8 mouse cellular contexts compared by ENCODE assay signal in genomic region chr8:111299821-111300568, GRCm38 (mm10). TPM values are rescaled to one million over a fixed set of nuclear protein-coding genes. Genes with fewer than 3 reads are reported as not detected.
A peak's percentile ranks its signal among the peaks of the same experiment; 100 is the strongest.
DNase-seq lines count a peak whose midpoint lies in the region; ATAC-seq lines count a peak whose summit lies in the region.

TSS of gene Rfwd3 (minus strand) at chr8:111300222.

- H3K36me3 ChIP-seq in hindbrain, embryonic 12.5 days = peaks cover 18% of the 10 kb centered on the region

- peaks cover 14% of the 10 kb centered on the region for H3K4me1 ChIP-seq in hindbrain, embryonic 12.5 days

- peak; percentile 99 for ATAC-seq in hindbrain, embryonic 12.5 days (ENCODE audit: low FRiP score)

- H3K27me3 ChIP-seq in hindbrain, embryonic 12.5 days = no peaks in the 10 kb centered on the region

- H3K4me3 ChIP-seq in hindbrain, embryonic 12.5 days = peak within 1 kb of the TSS; percentile 94

- peak within 1 kb of the TSS; percentile 89 for H3K9ac ChIP-seq in hindbrain, embryonic 12.5 days

- under 1% methylated on average over 60 of the region's 67 CpGs for WGBS in hindbrain, embryonic 12.5 days

- peak; percentile 98 for DNase-seq in NIH3T3 (ENCODE audit: low read depth)
- DNase-seq in cerebellum, postnatal 10 days = peak; percentile 95 to 97
- DNase-seq in frontal cortex, postnatal 10 days (ENCODE audit: low spot score in 2 of 2) = peak; percentile 97
- peak; percentile 96 to 98 for DNase-seq in layer of hippocampus, postnatal 14 days (ENCODE audit: low spot score in 2 of 2)
- peak; percentile 95 for DNase-seq in lung, postnatal 14 days
- DNase-seq in retina, adult 2 months (ENCODE audit: low read depth, low spot score) = peak; percentile 86
- DNase-seq in thymus, postnatal 36 days = peak; percentile 91 to 95

- no peaks in the 10 kb centered on the region for H3K9me3 ChIP-seq in hindbrain, embryonic 12.5 days (replicated peaks)

- peak within 1 kb of the TSS; percentile 85 for H3K27ac ChIP-seq in hindbrain, embryonic 12.5 days

- H3K4me2 ChIP-seq in hindbrain, embryonic 12.5 days (replicated peaks) = peak within 1 kb of the TSS; percentile 69

RNA-seq across cellular contexts. Expression of gene Rfwd3, which starts in this region (rescaled TPM):
- polyA plus RNA-seq in hindbrain, embryonic 12.5 days (2016; fragmentation: Nextera tagmentation; extraction: Ambion mirVana) = 53.5 and 56.0 TPM in 2 replicates
- 10 to 100 TPM; 19.7 to 20.3 TPM for total RNA-seq in layer of hippocampus, postnatal 14 days (2021)

Comparison
In these comparisons a context has a peak if more than half of its experiments do, and no peak if none do; other contexts are left out.
1. Peak in every context shown above with its lines: DNase-seq, ATAC-seq, H3K4me3 ChIP-seq and H3K27ac ChIP-seq.